Comparison of ENCODE assay signal across 8 mouse cellular contexts in genomic region chr4:63717922-63718643, GRCm38 (mm10). TPM values are rescaled to one million over a fixed set of nuclear protein-coding genes. Genes with fewer than 3 reads are reported as not detected.
A peak's percentile ranks its signal among the peaks of the same experiment; 100 is the strongest.
DNase-seq lines count a peak whose midpoint lies in the region; ATAC-seq and TF ChIP-seq lines count a peak whose summit lies in the region.

No protein-coding gene starts in this region.

- no peak overlapping the region for H3K4me3 ChIP-seq in liver, embryonic 14.5 days (ENCODE audit: insufficient read depth in 1 of 2, low read depth in 2 of 2, low read length in 2 of 2)
- no peak overlapping the region for H3K4me3 ChIP-seq in midbrain, embryonic 15.5 days

- H3K4me1 ChIP-seq in liver, embryonic 14.5 days (replicated peaks; ENCODE audit: control insufficient read depth in 2 of 2, insufficient read depth in 2 of 2, low read length in 1 of 2) = no peaks in the 10 kb centered on the region
- no peaks in the 10 kb centered on the region for H3K4me1 ChIP-seq in midbrain, embryonic 15.5 days

- 54% methylated on average over 8 of the region's 8 CpGs for WGBS in liver, embryonic 14.5 days (ENCODE audit: insufficient replicate concordance)
- WGBS in midbrain, embryonic 15.5 days = 63% methylated on average over 8 of the region's 8 CpGs

- no peak overlapping the region for H3K4me2 ChIP-seq in liver, embryonic 14.5 days (ENCODE audit: low read depth)
- no peak overlapping the region for H3K4me2 ChIP-seq in midbrain, embryonic 15.5 days

- no peaks in the 10 kb centered on the region for H3K27me3 ChIP-seq in liver, embryonic 14.5 days (ENCODE audit: control insufficient read depth, insufficient read depth, low read length)
- no peaks in the 10 kb centered on the region for H3K27me3 ChIP-seq in midbrain, embryonic 15.5 days (replicated peaks)

- no peak overlapping the region for H3K27ac ChIP-seq in liver, embryonic 14.5 days
- H3K27ac ChIP-seq in midbrain, embryonic 15.5 days = no peak overlapping the region

- no peaks in the 10 kb centered on the region for H3K36me3 ChIP-seq in liver, embryonic 14.5 days (replicated peaks; ENCODE audit: control insufficient read depth, insufficient read depth, low read depth)
- H3K36me3 ChIP-seq in midbrain, embryonic 15.5 days (replicated peaks) = no peaks in the 10 kb centered on the region

- TF ChIP-seq EP300 in liver, embryonic 14.5 days (IDR thresholded peaks at IDR 0.05; ENCODE audit: low read depth) = no peak

- ATAC-seq in liver, embryonic 14.5 days (ENCODE audit: insufficient read depth) = no peak
- no peak for ATAC-seq in midbrain, embryonic 15.5 days (replicated peaks)

- no peak overlapping the region for H3K9ac ChIP-seq in liver, embryonic 14.5 days (replicated peaks)
- no peak overlapping the region for H3K9ac ChIP-seq in midbrain, embryonic 15.5 days

- no peak for TF ChIP-seq CTCF in liver, embryonic 14.5 days (IDR thresholded peaks at IDR 0.05; ENCODE audit: low read depth)

- peak; percentile 7 for DNase-seq in right cerebral cortex, postnatal 4 days
- DNase-seq in right cerebral cortex, adult 18-20 months = no peak
- peak; percentile 42 to 51 for DNase-seq in heart, adult 9 months (ENCODE audit: low spot score in 2 of 2)
- peak in 2 of 3 experiments; percentile 3 to 6 for DNase-seq in liver, embryonic 14.5 days (ENCODE audit: low read depth in 3 of 3, low spot score in 3 of 3)
- peak; percentile 45 for DNase-seq in urinary bladder, adult 2 months (ENCODE audit: low spot score)
- no peak for DNase-seq in frontal cortex, postnatal 14 days (ENCODE audit: low spot score in 2 of 2)
- no peak for DNase-seq in layer of hippocampus, postnatal 25 days (ENCODE audit: extremely low spot score in 1 of 2, low spot score in 1 of 2)

- no peaks in the 10 kb centered on the region for H3K9me3 ChIP-seq in liver, embryonic 14.5 days (ENCODE audit: control insufficient read depth, low read length)
- H3K9me3 ChIP-seq in midbrain, embryonic 15.5 days = no peaks in the 10 kb centered on the region

RNA-seq across cellular contexts. Expression of gene Tnfsf15, which starts 26.8 kb away (rescaled TPM):
- polyA plus RNA-seq in liver, embryonic 14.5 days (2012; rRNA removed) = 0.02 TPM in 1 of 2 replicates, not detected in the other
- 0.04 and 0.08 TPM in 2 replicates for polyA plus RNA-seq in liver, embryonic 14.5 days (2014; fragmentation: Nextera tagmentation; extraction: Ambion mirVana)
- polyA plus RNA-seq in urinary bladder, adult 2 months (2012; rRNA removed) = 0.38 and 0.62 TPM in 2 replicates
- not detected for total RNA-seq in layer of hippocampus, postnatal 25 days (2021)
- polyA plus RNA-seq in midbrain, embryonic 15.5 days (2015; fragmentation: Nextera tagmentation; extraction: Ambion mirVana) = 0.05 TPM in 1 of 2 replicates, not detected in the other

RNA-seq across cellular contexts. Expression of gene Gm11214, which starts 54.9 kb away (rescaled TPM):
- not detected in 2 replicates for polyA plus RNA-seq in liver, embryonic 14.5 days (2012; rRNA removed)
- not detected in 2 replicates for polyA plus RNA-seq in liver, embryonic 14.5 days (2014; fragmentation: Nextera tagmentation; extraction: Ambion mirVana)
- polyA plus RNA-seq in urinary bladder, adult 2 months (2012; rRNA removed) = not detected in 2 replicates
- total RNA-seq in layer of hippocampus, postnatal 25 days (2021) = not detected
- polyA plus RNA-seq in midbrain, embryonic 15.5 days (2015; fragmentation: Nextera tagmentation; extraction: Ambion mirVana) = not detected in 2 replicates

Comparison
In these comparisons a context has a peak if more than half of its experiments do, and no peak if none do; other contexts are left out.
1. DNase-seq: peak in right cerebral cortex, postnatal 4 days (single experiment), heart, adult 9 months (2 of 2), liver, embryonic 14.5 days (2 of 3) and urinary bladder, adult 2 months (single experiment); none in right cerebral cortex, adult 18-20 months (single experiment), frontal cortex, postnatal 14 days (0 of 2) and layer of hippocampus, postnatal 25 days (0 of 2).